ENCODE assay signal across 17 mouse cellular contexts in the genomic region with DNA sequence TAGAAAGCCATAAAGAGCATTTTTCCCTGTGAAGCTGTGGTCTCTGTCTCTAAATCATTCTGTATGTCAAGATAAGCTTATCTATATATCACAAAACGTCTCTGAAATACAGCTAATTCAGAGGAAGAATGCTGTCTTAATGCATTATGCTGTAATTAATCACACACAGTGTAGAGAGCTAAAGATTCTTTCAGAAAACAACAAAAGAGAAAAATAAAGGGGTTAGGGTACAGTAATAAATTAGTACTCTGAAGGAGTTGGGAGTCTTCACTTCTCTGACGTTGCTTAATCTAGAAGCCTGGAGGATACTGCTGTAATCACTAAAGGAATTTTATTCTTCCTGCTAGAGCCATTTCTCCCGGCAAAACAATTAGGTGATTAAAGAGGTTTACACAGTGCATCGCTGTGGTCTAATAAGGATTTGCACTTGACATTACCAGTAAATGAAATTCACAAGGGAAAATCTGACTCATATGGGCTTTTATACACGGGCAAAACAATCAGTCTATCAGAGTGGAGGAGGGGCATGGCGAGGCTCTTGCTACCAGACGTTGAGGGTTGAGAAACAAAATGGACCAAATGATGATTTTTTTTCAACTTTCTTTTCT.
DNase-seq lines count a peak whose midpoint lies in the region; ATAC-seq and TF ChIP-seq lines count a peak whose summit lies in the region.
"Had no signal": no experiment of that assay in that cellular context is flagged by ENCODE, and none has a peak within 500 bp of the region (broad histone marks: within the 10 kb centered on the region; RNA-seq: fewer than 3 reads in every experiment).

No protein-coding gene starts in this region.

- ATAC-seq in forebrain, embryonic 12.5 days (ENCODE audit: low FRiP score) = peak; percentile 55; the same call in 1 of the 2 replicates
- ATAC-seq in forebrain, embryonic 13.5 days = peak; percentile 33; the same call in 1 of the 2 replicates
- ATAC-seq in midbrain, embryonic 12.5 days (ENCODE audit: low FRiP score, low read depth) = peak; percentile 68
- ATAC-seq: activated CD4-positive, CD25-positive, alpha-beta regulatory T cell, adult 4 months; liver, embryonic 12.5 days had no signal

- H3K9ac ChIP-seq in forebrain, embryonic 12.5 days = no peak overlapping the region
- H3K9ac ChIP-seq in forebrain, embryonic 13.5 days = no peak overlapping the region
- H3K9ac ChIP-seq in midbrain, embryonic 12.5 days (replicated peaks) = no peak overlapping the region
- H3K9ac ChIP-seq: liver, embryonic 12.5 days; stomach, embryonic 15.5 days had no signal

- H3K27ac ChIP-seq in forebrain, embryonic 12.5 days = no peak overlapping the region
- no peak overlapping the region for H3K27ac ChIP-seq in forebrain, embryonic 10.5 days
- H3K27ac ChIP-seq in forebrain, embryonic 13.5 days = no peak overlapping the region
- no peak overlapping the region for H3K27ac ChIP-seq in midbrain, embryonic 12.5 days (replicated peaks)
- no peak overlapping the region for H3K27ac ChIP-seq in thymus, adult 2 months (ENCODE audit: control insufficient read depth, insufficient read depth, low read length)
- H3K27ac ChIP-seq: liver, embryonic 12.5 days; stomach, embryonic 15.5 days had no signal

- peaks cover 9% of the 10 kb centered on the region; the same call in 1 of the 2 replicates for H3K4me1 ChIP-seq in forebrain, embryonic 12.5 days
- peaks cover 23% of the 10 kb centered on the region for H3K4me1 ChIP-seq in forebrain, embryonic 10.5 days
- H3K4me1 ChIP-seq in forebrain, embryonic 13.5 days = peaks cover 13% of the 10 kb centered on the region
- peaks cover 8% of the 10 kb centered on the region for H3K4me1 ChIP-seq in midbrain, embryonic 12.5 days
- no peaks in the 10 kb centered on the region for H3K4me1 ChIP-seq in thymus, adult 2 months (replicated peaks; ENCODE audit: control insufficient read depth, insufficient read depth, low read length)
- H3K4me1 ChIP-seq: liver, embryonic 12.5 days; stomach, embryonic 15.5 days had no signal

- TF ChIP-seq CTCF in thymus, adult 2 months (IDR thresholded peaks at IDR 0.05; ENCODE audit: borderline replicate concordance, control insufficient read depth, extremely low read depth, insufficient read depth, low read length, poor library complexity) = no peak

- no peak overlapping the region for H3K4me3 ChIP-seq in forebrain, embryonic 12.5 days (replicated peaks)
- H3K4me3 ChIP-seq in forebrain, embryonic 10.5 days = no peak overlapping the region
- H3K4me3 ChIP-seq in forebrain, embryonic 13.5 days = no peak overlapping the region
- H3K4me3 ChIP-seq in midbrain, embryonic 12.5 days = no peak overlapping the region
- no peak overlapping the region for H3K4me3 ChIP-seq in thymus, adult 2 months (ENCODE audit: control insufficient read depth, insufficient read depth, low read length)
- H3K4me3 ChIP-seq: liver, embryonic 12.5 days; stomach, embryonic 15.5 days had no signal

- DNase-seq in forebrain, embryonic 10.5 days (ENCODE audit: extremely low spot score, low spot score) = no peak
- peak; percentile 76 for DNase-seq in MN1 (ENCODE audit: low spot score)
- DNase-seq in layer of hippocampus, adult 11-12 months (ENCODE audit: low spot score) = no peak
- DNase-seq in spleen, postnatal 4 days (ENCODE audit: low spot score in 2 of 2) = no peak
- DNase-seq in thymus, adult 2 months = no peak
- DNase-seq: B cell, adult 2 months; heart, adult 18-20 months; heart, postnatal 14 days; lung, postnatal 36 days; right cerebral cortex, postnatal 25 days had no signal

- no peaks in the 10 kb centered on the region for H3K9me3 ChIP-seq in forebrain, embryonic 12.5 days
- H3K9me3 ChIP-seq in forebrain, embryonic 10.5 days = no peaks in the 10 kb centered on the region
- no peaks in the 10 kb centered on the region for H3K9me3 ChIP-seq in forebrain, embryonic 13.5 days (replicated peaks)
- no peaks in the 10 kb centered on the region for H3K9me3 ChIP-seq in midbrain, embryonic 12.5 days
- H3K9me3 ChIP-seq: G1E; liver, embryonic 12.5 days; stomach, embryonic 15.5 days had no signal

- WGBS in forebrain, embryonic 12.5 days = 10% methylated on average over 7 of the region's 7 CpGs
- WGBS in forebrain, embryonic 10.5 days = 36% methylated on average over 7 of the region's 7 CpGs
- 5% methylated on average over 7 of the region's 7 CpGs for WGBS in forebrain, embryonic 13.5 days
- 13% methylated on average over 7 of the region's 7 CpGs for WGBS in midbrain, embryonic 12.5 days
- 35% methylated on average over 7 of the region's 7 CpGs for WGBS in thymus, adult 2 months

- no peaks in the 10 kb centered on the region for H3K27me3 ChIP-seq in forebrain, embryonic 12.5 days
- H3K27me3 ChIP-seq in forebrain, embryonic 10.5 days (ENCODE audit: poor library complexity, severe bottlenecking) = no peaks in the 10 kb centered on the region
- no peaks in the 10 kb centered on the region for H3K27me3 ChIP-seq in forebrain, embryonic 13.5 days
- H3K27me3 ChIP-seq in midbrain, embryonic 12.5 days = no peaks in the 10 kb centered on the region
- H3K27me3 ChIP-seq in thymus, adult 2 months (ENCODE audit: control insufficient read depth, insufficient read depth, low read length) = no peaks in the 10 kb centered on the region
- H3K27me3 ChIP-seq: liver, embryonic 12.5 days; stomach, embryonic 15.5 days had no signal

- no peaks in the 10 kb centered on the region for H3K36me3 ChIP-seq in forebrain, embryonic 12.5 days (replicated peaks)
- H3K36me3 ChIP-seq in forebrain, embryonic 10.5 days (replicated peaks) = no peaks in the 10 kb centered on the region
- H3K36me3 ChIP-seq in forebrain, embryonic 13.5 days (ENCODE audit: poor library complexity, severe bottlenecking) = no peaks in the 10 kb centered on the region
- no peaks in the 10 kb centered on the region for H3K36me3 ChIP-seq in midbrain, embryonic 12.5 days
- H3K36me3 ChIP-seq in thymus, adult 2 months (ENCODE audit: control insufficient read depth, insufficient read depth, low read length) = no peaks in the 10 kb centered on the region
- H3K36me3 ChIP-seq: G1E; liver, embryonic 12.5 days; stomach, embryonic 15.5 days had no signal

- peak overlapping the region; percentile 19; the same call in 1 of the 2 replicates for H3K4me2 ChIP-seq in forebrain, embryonic 12.5 days
- peak overlapping the region; percentile 24; the same call in 1 of the 2 replicates for H3K4me2 ChIP-seq in forebrain, embryonic 13.5 days
- no peak overlapping the region for H3K4me2 ChIP-seq in midbrain, embryonic 12.5 days (replicated peaks)
- H3K4me2 ChIP-seq: liver, embryonic 12.5 days; stomach, embryonic 15.5 days had no signal

- no peak for TF ChIP-seq POLR2A in thymus, adult 2 months (IDR thresholded peaks at IDR 0.05; ENCODE audit: control insufficient read depth, extremely low read depth, insufficient read depth, low read length, poor library complexity)
